Mouse (Mus musculus) megakaryocyte, embryonic 14.5 days (primary cell): ENCODE data around the gene Tbxas1.

Source experiments
- FLI1 ChIP-seq: IDR thresholded peaks from 2 replicates; pipeline ENCODE4 v1.6.1; 2012; ENCODE audit warnings: low read length, inconsistent platforms, mixed read lengths
- GATA1 ChIP-seq: IDR thresholded peaks from 3 replicates; pipeline ENCODE4 v1.6.1; 2012; ENCODE audit warnings: mixed read lengths, low read length, inconsistent platforms, borderline replicate concordance

DNA sequence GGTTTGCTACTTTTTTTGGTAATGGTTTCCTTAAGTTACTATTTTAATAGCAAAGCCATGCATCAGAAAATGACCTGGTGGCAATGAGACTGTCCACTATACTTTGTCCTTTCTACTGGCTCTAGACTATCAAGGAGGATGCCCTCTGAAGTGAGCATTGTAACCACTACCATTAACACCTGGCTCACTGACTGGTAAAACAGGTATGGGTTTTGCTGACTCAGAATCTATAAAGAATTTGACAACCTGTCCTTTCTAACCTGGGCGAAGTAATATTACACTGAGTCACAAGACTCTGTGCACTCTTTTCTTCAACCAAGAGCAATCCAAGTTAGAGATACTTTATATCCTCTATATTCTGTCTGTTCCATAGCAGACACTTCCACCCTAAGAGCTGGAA lies 6.2 kb upstream of the Tbxas1 start:
- TF ChIP-seq GATA1 (no peak), FLI1 (no peak)
